Mouse (Mus musculus) granulocyte monocyte progenitor cell, adult 5-6 weeks (primary cell): ENCODE measurements around the gene Ceacam5. TPM values are rescaled to one million over a fixed set of nuclear protein-coding genes. Genes with fewer than 3 reads are reported as not detected.

Experiments
- ATAC-seq: replicated peaks from 2 replicates; pipeline ENCODE4 v1.8.0; 2016; ENCODE audit warnings: mild to moderate bottlenecking, moderate TSS enrichment, inconsistent platforms; ENCODE audit not compliant: poor library complexity, severe bottlenecking
- total RNA-seq, 2 experiments: library from RNA; stranded (forward) in 1 of 2; stranded (reverse) in 1 of 2; fragments of 200-712, 200-1000 nt in 1 of 2; fragments of >200 nt in 1 of 2; fragmentation: Nextera tagmentation in 1 of 2; gene quantifications; 2 replicates each; pipeline ENCODE4 v1.2.3; 2014 to 2017

The Ceacam5 gene
- total RNA-seq (2014; fragmentation: Nextera tagmentation) = not detected in 2 replicates
- total RNA-seq (2017) = not detected in 2 replicates

GRCm38 (mm10) chr7:17712938-17713337 is at the start of gene Ceacam5:
TSS of gene Ceacam5 (plus strand) at chr7:17713238.
- no peak for ATAC-seq

Other genes starting within 250 kb of the Ceacam5 start
- gene Ceacam14, start 99.4 kb downstream of the Ceacam5 start, total RNA-seq (2014; fragmentation: Nextera tagmentation) = not detected in 2 replicates
- not detected in 2 replicates for gene Ceacam14, start 99.4 kb downstream of the Ceacam5 start, total RNA-seq (2017)
- gene Gm5155, start 158.5 kb downstream of the Ceacam5 start, total RNA-seq (2014; fragmentation: Nextera tagmentation) = not detected in 2 replicates
- gene Gm5155, start 158.5 kb downstream of the Ceacam5 start, total RNA-seq (2017) = not detected in 2 replicates